Mouse (Mus musculus): ENCODE data around the gene Nat14.

DNA sequence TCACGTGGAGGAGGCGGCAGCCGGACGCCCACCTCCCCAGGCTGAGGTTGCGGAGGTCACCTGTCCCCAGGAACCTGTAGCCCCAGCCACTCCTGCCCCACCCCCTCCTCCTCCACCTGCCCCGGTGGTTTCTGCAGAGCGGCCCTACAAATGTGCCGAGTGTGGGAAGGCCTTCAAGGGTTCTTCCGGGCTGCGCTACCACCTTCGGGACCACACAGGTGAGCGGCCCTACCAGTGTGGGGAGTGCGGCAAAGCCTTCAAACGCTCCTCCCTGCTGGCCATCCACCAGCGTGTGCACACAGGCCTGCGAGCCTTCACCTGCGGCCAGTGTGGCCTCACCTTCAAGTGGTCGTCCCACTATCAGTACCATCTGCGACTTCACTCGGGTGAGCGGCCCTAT, 1.9 kb upstream of the Nat14 start:
- no peak for TF ChIP-seq POLR2A (IDR thresholded peaks at IDR 0.05; ENCODE audit: insufficient read depth, low read length)
- TF ChIP-seq CTCF (IDR thresholded peaks at IDR 0.05; ENCODE audit: low read depth, low read length): no peak

Measured in ES-Bruce4 (cell line).